Mouse (Mus musculus) lung, postnatal 14 days (tissue): ENCODE data around the gene Banf2.

Experiments
- DNase-seq: peaks from one replicate; pipeline ENCODE4 v3.0.0; 2021

Banf2 gene

GRCm38 (mm10) chr2:144032664-144033063, at the start of gene Banf2:
Banf2 (plus strand) TSS chr2:144033059.
- no peak for DNase-seq

- DNase-seq: no peak
Observed at GRCm38 (mm10) chr2:143983482-143983881, 49.4 kb upstream of the Banf2 start.

DNA sequence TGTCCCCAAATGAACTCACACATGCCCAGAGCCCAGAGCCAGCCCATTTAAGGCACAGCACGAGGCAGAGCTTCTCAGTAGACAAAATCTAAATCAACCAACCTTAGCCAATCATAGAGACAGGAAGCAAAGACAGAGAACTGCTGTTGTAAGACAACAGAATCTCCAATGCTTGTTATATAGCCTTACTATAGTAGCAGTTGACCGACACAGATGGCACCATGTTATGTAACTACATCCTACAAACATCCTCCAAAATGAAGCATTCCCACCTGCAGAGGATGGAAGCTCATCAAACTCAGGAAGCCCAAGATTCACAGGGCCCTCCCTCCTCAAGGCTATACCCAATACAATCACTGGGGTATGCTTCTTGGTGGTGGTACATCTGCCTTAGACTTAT, 45.4 kb upstream of the Banf2 start:
- no peak for DNase-seq

DNA sequence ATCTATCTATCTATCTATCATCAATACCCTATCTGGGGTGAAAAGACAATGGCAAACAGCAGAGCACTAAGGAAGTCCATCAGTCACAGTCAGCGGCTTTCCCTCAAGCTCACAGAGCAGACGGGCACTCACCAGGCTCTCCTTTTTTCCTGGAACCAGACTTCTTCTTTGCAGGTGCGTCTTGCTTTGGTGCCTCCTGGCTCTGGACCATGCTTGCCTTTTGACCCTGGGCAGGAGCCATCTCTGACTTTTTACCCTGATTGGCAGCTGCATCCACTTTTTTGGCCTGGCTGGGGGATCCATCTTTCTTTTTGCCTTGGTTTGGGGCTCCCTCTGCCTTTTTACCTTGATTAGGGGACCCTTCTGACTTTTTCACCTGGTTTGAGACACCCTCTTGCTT, 44.8 kb upstream of the Banf2 start:
- no peak for DNase-seq

DNA sequence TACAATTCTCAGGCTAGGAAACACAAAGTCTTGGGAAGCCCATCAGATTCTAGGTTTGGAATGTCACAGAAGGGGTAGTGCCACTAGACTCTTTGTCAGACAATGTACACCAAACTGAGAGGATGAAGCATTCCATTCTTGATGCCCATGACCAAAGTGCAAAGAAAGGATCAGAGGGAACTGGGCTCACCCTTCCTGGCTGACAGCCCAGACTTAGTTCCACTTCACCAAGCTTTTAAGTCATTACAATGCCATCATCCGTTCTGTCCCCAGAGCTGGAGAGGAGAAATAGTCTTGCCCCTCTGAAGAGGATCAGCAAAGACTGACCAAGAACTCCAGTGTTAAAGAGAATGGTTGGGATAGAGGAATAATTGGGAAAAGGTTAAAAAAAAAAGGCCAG, 41.9 kb upstream of the Banf2 start:
- peak; percentile 55 for DNase-seq

GRCm38 (mm10) chr2:143991964-143992672, 40.7 kb upstream of the Banf2 start:
- DNase-seq: no peak

GRCm38 (mm10) chr2:143992977-143993376, 39.9 kb upstream of the Banf2 start:
- no peak for DNase-seq

DNA sequence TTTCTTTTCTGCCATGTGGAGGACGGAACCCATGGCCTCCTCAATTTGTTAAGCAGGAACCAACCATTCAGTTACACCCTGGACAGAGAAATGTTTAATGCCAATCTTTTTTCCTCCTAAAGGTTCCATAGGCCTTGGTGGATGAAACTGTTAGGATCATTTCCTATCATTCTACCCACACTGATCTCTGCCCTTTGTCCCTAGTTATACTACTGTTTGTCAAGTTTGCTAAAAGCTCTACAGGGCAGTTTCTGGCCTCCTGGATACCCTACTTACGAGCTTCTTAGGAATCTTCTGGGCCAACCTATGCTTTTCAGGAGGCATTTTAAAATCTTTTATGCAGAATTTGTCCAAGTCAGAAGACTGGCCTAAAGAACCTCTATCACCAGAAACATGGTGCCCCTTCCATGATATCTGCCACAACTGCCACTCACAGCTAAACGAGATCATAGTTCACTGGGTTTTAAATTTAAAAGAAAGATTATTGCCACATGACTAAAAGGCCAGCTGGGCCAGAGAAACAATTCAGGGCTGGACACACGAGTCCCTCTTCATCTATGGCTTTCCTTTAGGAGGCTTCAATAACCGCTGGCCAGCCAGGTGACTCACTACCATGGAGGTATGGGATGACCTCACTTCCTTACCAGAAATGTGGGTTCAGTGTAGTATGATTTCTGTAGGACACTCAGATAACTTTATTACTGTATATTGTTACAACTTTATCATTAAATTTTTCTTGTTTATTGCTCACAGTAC, 30.5 kb upstream of the Banf2 start:
- DNase-seq: no peak

GRCm38 (mm10) chr2:144003544-144003943, 29.3 kb upstream of the Banf2 start:
- peak; percentile 47 for DNase-seq

GRCm38 (mm10) chr2:144005166-144005955, 27.5 kb upstream of the Banf2 start:
- DNase-seq: peak; percentile 68

GRCm38 (mm10) chr2:144006686-144007085, 26.2 kb upstream of the Banf2 start:
- no peak for DNase-seq

GRCm38 (mm10) chr2:144007211-144007610, 25.6 kb upstream of the Banf2 start:
- DNase-seq: no peak

DNA sequence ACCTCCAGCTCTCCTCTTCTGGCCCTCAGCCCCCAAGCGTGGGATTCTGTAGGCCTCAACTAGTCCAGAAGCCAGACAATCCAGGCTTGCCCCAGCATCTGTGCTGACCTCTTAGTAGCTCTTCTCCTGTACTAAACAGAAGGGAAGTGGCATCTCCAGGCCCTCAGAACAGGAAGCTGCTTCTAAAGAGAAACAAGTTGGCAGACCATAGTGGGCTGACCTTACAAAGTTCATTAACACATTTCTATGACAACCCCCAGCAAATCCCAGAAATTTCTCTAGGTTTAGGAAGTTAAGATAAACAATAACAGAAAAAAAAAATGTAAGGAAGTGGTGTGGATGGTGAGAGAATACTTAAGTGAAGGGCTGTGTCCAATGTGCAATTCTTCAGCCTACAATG, 23.8 kb upstream of the Banf2 start:
- no peak for DNase-seq

- peak; percentile 79 for DNase-seq
Observed at GRCm38 (mm10) chr2:144009551-144010281, 23.1 kb upstream of the Banf2 start.

DNA sequence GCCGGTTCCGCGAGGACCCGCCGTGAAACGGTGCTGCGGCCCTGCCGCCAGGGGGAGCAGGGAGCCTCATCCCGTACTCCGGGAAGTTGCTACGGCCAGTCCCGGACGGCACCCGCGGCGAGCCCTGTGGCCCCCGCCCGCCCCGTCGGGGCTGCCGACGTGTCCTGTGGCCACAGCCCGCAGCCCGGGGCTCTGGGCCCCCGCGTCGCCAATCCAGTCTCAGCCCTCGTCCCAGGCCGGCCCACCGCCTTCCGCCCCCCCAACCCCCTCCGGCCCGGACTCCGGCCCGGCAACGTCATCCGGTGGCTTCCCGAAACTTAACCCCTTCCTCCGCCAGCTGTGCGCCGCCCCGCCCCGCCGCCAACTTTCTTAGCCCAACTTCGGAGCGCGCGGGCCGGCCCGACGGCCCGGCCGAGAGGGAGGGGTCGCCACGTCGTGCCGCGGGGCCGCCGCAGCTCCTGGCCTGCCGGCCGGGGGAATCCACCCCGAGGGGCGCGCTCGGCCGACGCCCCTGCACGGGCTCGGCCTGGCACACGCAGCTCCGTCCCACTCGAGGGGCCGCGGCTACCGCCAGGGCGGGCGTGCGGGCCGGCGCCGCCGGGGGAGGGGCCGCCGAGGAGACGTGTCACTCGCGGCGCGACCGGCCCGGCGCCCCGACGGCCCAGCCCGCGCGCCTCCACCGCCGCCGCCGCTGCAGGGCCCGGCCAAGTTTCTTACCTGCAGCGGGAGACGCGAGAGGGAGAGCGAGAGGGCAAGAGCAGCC, 22.4 kb upstream of the Banf2 start:
- peak; percentile 87 for DNase-seq

GRCm38 (mm10) chr2:144011080-144011551, 21.7 kb upstream of the Banf2 start, which contains the start of gene Rrbp1:
Rrbp1 (minus strand) TSS chr2:144011263.
- peak; percentile 98 for DNase-seq

DNA sequence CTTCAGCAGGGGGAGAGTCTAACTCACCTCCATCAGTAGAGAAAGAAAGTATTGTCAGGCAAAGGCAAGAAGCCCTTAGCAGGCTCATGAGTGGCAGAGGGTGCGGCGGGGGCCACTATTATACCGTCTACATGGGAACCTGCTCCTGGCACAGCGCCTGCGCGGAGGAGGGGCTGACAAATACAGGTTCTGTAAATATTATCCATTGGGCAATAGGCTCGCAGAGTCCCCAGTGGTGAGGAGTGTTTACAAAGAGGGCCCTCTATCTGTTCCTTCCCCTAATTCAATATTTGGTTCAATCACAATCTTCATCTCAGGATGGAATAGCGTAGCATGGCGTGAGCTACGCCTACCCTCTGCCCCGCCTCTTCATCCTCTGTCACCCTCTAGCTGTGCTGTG, 18.8 kb upstream of the Banf2 start:
- DNase-seq: peak; percentile 32

- DNase-seq: no peak
Observed at GRCm38 (mm10) chr2:144014481-144014880, 18.4 kb upstream of the Banf2 start.

GRCm38 (mm10) chr2:144015861-144016260, 17.0 kb upstream of the Banf2 start:
- no peak for DNase-seq

DNA sequence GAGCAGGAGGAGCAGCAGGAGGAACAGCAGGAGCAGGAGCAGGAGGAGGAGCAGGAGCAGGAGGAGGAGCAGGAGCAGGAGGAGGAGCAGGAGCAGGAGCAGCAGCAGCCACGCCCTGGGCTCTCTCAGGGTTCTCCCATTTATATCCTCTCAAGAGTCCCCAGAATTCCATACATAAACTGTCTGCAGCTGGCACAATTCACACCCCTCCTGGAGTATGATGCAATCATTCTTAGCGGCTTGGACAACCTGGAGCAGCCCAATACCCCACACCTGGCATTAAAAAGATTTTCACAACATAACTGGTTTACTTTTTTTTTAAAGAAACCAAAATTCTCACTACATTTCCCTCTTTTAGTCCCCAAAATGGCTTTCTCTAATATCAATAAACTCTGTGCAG, 12.9 kb upstream of the Banf2 start:
- no peak for DNase-seq

GRCm38 (mm10) chr2:144022441-144022840, 10.4 kb upstream of the Banf2 start:
- DNase-seq: no peak

DNA sequence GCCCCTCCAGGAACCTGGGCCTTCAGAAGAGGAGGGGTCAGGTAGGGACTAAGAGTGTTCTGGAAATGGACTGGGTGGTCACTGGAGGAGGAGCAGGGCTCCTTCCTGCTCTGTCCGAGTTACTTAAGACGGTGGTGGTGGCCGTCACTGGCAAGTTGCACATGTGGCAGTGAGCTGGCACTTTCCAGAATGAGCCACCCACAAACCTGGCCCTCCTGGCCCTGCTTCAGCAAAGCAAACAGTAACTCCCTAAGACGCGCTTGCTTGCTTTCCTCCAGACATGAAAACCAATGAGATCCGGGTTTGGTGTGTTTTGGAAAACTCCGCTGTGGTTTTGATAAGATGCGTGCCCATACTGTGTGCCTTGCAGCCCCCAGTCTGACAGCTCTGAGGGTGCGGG, 7.5 kb upstream of the Banf2 start:
- no peak for DNase-seq
